Mouse (Mus musculus): ENCODE results near the gene Frat2.

The Frat2 gene

DNA sequence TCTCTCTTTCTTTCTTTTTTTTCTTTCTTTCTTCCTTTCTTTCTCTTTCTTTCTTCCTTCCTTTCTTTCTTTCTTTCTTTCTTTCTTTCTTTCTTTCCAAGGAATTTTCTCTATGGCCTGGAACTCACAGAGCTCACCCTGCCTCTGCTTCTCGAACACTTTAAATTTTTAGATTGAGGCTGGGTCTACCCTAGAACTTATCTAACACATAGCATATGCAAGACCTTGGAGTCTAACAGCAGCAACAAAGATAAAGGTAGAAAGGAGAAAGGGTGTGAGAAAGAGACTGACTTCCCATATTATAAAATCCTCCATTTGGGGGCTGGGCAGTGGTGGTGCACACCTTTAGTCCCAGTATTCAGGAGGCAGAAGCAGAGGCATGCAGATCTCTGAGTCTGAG lies 25.3 kb downstream of the Frat2 start:
- DNase-seq (ENCODE audit: low spot score in 2 of 2) = no peak

DNA sequence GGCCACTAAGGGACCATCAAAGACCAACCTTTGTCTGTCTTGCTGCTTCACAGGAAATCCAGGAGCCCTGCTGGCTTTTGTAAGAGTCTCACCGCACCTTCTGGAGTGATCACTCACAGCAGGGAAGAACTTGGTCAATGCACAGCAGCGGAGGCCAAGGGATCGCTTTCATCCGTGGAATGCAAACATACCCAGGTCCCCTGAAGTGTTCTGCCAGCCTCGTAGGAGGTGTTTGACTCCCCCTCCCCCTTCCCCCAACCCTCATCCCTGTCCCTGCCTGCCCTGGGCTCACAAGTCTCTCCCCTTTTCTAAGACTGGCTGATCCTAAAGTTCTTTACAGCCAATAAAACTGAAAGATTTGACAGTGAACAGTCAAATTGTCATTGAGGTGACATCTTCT lies 26.5 kb downstream of the Frat2 start:
- DNase-seq (ENCODE audit: low spot score in 2 of 2) = no peak

DNA sequence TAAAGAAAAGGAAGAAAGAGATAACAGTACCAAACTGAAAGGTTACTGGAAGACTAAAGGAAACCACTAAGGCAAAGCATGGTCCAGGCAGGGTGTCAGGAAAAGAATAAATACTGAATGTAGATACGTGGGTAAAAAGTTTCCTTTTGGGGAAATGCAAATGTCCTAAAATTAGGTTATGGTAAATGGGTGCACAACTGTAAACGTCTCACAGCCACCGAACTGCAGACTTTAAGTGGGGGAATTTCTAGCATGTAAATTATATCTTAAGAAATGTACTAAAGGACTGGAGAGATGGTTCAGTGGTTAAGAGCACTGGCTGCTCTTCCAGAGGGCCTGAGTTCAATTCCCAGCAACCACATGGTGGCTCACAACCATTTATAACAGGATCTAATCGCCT lies 29.2 kb downstream of the Frat2 start:
- no peak for DNase-seq (ENCODE audit: low spot score in 2 of 2)

DNA sequence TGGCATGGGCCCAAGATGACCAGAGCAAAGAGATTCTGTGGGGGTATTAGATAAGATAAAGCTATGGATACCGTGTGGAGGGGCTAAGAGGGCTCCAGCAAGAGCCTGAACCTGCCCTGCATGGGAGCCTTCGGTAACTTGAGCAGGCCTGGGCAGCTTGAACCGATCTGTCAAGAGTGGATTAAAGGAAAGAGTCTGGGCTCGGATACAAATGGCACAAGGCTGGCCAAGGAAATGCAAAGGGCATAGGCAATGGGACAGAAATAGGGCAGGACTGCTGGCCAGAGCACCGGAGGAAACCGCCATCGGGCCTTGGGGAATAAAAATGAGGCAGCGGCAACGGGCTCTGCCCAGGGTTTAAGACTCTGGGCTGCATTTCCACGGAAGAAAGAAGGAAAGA lies 30.6 kb downstream of the Frat2 start:
- DNase-seq (ENCODE audit: low spot score in 2 of 2) = no peak

DNA sequence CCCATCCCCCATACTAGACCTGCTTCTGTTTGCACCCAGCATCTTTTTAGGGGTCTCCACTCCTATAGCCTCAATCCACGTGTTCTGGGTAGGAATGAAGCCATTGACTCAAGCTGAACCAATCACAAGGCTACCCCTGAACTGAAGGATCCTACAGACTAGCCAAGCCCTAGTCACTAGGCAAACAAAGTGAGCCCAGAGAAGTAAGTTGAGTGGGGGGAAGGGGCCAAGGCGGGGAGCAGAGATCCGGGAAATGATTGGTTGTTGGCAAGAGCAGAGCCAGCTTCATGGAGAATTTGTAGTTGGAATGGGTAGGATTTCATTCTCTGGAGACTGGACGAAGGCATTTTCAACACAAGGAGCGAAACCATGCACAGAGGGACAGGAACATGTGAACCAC lies 31.0 kb downstream of the Frat2 start:
- DNase-seq (ENCODE audit: low spot score in 2 of 2) = no peak

DNA sequence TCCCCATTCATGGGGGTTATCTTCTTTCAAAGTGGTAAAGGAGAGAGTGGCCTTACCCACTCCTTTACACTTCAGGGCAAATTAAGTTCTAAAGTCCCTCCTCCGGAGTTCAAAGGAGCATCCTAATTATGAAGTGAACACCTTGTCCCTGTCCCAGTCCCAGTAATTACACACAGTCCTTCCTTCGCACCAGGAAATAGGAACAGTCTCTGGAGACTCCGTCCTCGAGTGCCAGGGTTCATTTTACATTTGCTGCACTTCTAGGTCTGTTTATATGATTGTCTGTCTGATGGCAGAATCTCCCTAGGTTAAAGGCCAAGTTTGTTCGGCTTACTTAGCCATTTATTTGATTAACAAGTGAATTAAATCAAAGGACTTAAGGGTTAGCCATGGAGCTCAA lies 31.5 kb downstream of the Frat2 start:
- DNase-seq (ENCODE audit: low spot score in 2 of 2) = no peak

DNA sequence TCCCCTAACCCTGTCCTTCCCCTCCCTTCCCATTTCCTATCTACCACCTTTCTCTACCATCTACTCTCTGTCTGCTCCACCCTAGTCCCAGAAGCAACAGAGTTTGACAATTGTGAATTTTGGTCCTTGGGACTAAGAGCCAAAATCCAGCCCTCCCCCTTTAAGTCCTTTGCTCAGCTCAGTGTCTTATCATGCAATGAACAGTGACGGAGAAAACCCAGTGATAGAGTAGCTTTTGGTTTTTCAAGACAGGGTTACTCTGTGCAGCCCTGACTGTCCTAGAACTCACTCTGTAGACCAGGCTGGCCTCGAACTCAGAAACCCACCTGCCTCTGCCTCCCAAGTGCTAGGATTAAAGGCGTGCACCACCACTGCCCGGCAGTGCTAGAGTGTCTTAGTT lies 34.6 kb downstream of the Frat2 start:
- DNase-seq (ENCODE audit: low spot score in 2 of 2) = no peak

DNA sequence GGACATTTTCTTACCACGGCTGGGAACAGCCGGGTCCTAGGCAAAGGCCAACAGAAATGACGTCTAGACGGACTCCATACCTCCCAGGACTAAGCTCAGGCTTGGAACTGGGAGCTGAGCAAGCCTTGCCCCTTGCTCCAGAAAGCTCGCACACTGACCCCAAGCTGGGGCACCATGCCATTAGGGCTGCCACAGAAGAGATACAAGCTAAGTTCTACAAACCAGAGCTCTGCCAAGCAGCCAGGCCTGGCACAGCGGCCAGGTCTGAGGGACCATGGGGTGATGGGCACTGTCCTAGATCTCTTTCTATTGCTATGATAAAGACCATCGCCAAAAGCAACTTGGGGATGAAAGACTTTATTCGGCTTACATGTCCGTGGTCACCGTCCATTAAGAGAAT lies 35.4 kb downstream of the Frat2 start:
- no peak for DNase-seq (ENCODE audit: low spot score in 2 of 2)

DNA sequence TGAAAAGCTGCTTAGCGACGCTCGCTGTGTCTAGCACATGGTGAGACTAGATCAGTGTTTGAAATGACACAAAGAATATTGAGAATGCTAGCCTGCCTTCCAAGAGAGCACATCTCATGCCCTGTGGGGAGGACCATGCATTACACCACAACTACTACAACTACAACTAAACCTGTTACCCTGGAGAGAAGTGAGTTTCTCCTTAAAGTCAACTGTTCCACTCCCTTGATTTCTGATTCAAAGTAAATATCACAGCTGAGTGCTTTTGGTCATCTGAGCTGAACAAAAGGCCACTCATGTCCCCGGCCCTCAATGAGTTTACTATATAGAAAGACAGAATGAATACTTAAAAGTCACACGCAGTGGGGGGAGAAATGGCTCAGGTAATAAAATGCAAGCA lies 37.9 kb downstream of the Frat2 start:
- no peak for DNase-seq (ENCODE audit: low spot score in 2 of 2)

DNA sequence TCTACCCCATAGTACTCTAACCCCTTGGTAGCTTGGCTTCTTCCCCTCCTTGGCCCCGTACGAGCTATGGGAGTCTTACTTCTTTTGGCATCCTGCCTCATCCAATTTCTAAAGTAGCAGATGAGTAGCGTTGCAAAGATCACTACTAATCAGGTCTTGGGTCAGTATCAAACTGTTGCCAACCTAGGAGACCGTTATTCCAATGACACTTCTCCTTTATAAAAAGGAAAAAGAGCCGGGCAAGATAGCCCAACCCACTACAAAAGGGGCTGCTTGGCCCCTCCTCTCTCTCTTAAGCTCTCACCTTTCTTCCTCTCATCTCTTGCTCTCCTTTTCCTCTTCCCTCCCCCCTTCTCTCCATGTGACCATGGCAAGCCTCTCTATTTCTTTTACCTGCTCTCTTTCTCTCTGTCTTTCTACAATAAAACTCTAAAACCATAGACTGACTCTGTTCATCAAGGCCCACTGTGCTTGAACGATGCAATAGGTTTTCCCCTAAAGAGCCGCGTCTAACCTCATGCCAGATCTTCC lies 39.8 kb downstream of the Frat2 start:
- no peak for DNase-seq (ENCODE audit: low spot score in 2 of 2)

DNA sequence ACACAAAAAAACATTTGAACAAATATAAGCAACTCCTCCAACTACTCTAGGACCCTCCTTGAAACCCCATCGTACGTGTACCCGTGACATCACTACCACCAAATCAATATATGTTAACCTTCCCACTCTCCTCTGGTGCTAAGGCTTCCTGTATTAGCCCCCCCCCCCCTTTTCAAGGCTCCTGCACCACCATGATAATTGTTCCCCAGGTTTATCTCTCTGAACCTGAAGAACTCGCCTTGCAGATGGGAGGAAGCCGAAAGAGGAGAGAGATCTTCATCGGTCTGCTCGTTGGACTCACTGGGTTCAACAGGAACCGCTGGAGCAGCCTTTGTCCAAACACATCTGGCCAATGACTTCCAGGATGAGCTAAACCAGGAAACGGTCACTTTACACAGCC lies 40.4 kb downstream of the Frat2 start:
- DNase-seq (ENCODE audit: low spot score in 2 of 2) = no peak

DNA sequence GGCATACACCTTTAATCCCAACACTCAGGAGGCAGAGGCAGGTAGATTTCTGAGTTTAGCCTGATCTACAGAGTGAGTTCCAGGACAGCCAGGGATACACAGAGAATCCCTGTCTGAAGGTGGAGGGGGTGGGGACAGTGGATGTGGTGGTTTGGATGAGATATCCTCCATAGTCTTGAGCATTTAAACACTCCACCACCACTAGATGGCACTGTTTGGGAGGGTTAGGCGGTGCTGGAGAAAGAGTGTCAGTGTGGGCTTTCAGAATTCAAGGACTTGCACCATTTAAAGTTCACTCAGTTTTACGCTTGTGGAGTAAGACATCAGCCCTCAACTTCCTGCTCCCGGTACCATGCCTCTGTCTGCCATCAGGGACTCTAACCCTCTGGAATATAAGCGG lies 42.1 kb downstream of the Frat2 start:
- no peak for DNase-seq (ENCODE audit: low spot score in 2 of 2)

DNA sequence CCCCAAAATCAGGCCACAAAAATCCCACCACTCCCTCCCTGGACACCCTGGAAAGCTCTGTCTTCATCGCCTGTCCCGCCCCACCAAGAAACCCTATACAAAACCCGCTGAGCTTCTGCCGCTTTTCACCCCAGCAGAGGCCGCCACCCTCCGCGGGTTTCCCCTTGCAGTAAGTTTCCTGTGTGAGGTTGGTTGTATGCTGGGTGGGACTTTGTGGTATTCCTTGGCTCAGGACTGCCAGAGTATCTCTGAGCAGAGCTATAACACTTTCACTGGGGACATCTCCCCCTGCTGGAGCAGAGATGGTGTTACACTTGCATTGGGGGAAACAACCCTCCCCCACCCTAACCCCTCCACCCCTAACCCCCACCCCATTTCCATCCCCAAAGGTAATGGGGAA lies 44.6 kb downstream of the Frat2 start:
- DNase-seq (ENCODE audit: low spot score in 2 of 2) = no peak

DNA sequence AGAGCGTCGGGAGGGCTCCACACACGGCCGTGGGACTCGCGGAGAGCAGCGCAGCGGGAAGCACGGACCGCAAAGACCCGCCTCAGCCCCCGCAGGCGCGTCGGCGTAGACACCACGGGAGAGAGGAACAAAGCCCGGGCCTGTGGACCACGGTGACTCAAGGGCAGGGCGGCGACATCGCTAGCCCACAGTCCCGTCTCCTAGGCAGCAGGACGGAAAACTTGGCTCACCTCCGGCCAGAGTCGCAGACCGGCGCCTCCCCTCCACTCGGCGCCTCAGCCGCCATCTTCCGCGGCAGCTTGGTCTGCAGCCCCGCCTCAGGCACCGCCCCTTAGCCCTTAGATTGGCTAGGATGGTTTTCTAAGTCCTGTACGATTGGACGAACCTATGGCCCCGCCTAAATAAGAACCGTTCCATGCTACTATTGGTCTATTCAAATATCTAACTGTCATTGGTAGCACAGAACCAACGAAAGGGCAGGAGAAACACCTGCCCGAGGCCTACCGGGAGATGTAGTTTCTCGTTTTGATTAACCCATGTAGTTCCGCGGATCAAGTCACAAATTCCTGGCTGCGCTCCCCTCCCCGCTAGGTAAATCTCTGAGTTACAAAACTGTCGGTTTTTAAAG lies 46.1 kb downstream of the Frat2 start, which contains the start of gene Arhgap19:
Arhgap19 (minus strand) TSS at position 306 of the 628 bp plus-strand sequence.
- DNase-seq (ENCODE audit: low spot score in 2 of 2) = peak; percentile 67 to 87

DNA sequence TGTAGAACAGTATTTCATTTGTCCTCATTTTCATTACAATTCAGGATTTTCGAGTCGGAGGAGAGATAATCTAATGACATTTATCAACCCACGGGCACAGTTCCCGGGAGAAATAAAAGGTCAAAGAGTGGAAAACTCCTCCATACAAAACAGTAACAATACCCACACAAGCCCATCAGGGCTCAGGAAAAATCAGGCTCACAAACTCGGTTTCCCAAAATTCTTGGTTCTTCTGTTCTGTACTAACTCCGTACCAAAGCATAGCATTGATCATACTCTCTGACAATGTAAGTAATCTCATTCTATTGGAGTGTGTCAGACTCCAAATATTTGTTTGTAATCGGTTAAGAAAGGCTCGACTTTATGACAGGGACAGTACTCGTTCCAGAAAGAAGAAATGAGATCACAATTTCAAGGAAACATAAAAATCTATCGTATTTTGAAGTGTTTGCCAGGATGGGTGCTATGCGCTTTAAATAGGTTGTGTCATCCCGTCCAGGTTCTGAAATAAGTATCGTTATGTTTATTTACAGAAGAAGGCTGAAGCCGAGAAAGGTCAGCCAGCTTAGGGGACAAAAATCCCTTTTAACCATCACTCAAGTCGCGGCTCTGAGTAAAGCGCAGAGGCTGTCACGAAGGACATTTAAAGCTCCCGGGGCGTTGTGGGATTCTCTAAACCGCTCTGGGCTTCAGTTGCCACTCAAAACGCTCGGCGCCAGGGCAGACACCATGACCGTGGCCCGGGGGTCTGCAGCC lies 46.8 kb downstream of the Frat2 start:
- peak in 1 of 2 experiments; percentile 8 for DNase-seq (ENCODE audit: low spot score in 2 of 2)

DNA sequence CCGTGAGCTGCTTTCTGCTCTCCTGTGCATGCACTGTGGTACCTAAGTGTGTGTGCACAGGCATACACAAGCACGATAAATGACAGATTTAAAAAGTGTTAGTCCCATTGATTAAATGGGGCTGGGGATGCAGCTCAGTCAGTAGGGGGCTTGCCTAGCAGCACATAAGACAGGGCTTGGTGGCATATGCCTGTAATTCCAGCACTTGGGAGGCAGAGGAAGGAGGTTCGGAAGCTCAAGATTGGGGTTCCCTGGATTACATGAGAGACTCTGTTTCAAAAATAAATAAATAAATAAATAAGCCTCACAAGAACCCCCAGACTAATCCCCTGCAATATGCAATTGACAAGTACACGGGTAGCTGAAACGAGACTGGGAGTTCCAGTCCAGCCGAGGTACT lies 47.5 kb downstream of the Frat2 start:
- no peak for DNase-seq (ENCODE audit: low spot score in 2 of 2)

DNA sequence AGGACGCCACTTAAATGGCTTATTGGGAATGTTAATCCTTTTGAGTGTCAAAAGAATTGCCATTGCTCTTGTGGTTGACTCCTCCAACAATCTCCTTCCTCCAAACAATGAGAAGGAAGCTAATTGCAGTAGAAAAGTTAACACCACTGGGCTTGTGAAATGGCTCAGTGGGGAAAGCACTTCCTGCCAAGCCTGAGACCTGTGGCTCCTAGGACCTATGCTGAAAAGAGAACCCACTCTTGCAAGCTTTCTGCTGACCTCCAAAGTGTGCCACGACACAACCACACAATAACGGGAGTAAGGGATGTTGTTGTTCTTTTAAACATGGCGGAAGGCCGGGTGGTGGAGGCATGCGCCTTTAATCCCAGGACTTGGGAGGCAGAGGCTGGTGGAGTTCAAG lies 50.4 kb downstream of the Frat2 start:
- no peak for DNase-seq (ENCODE audit: low spot score in 2 of 2)

DNA sequence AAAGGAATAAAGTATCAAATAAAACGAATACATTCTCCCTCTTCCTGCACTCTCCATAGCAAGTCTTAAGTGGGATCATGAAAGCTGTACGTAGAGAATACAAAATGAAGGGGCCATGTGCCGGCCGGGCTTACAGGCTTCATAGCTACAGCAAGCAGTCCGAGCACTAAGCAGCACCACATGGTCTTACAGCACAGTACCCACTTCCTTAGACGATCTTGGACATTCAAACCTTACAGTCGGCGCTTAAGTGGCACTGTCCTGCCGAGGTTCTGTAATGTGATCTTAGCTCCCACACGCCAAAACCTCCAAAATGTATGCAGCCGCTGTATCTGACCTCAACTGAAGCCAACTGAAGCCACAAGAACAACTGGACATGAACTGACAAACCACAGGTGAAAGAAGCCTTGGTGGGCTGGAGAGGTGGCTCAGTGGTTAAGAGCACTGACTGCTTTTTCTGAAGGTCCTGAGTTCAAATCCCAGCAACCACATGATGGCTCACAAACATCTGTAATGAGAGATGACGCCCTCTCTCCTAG lies 51.1 kb downstream of the Frat2 start:
- no peak for DNase-seq (ENCODE audit: low spot score in 2 of 2)

DNA sequence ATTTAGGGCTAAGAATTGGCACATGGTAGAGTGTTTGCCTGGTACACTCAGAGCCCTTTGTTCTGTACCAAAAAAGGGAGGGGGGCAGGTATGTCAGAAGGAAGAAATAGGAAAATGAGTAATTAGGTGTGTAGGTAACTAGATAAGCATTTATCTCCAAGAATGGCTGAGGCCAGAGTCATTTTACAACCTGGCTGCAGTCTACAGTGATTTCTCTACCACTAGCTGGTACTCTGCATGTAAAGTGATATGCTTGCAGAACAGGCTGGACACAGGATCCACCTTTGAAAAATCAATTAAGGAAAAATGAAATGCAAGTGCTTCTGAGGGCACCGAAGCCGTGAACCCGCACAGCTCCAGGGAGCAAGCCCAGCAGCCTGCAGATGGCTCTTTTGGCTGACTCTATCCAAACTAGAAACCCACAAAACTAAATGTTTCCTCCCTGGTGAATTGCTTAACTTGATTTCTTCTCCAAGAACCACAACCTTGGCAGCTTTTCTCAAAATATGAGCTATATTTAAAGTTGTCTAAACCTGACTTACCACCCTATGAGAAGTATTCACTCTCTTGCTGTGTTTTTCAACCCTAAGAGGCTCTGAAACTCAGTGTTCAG lies 51.7 kb downstream of the Frat2 start:
- no peak for DNase-seq (ENCODE audit: low spot score in 2 of 2)

Measured in urinary bladder, adult 18-20 months (tissue).